Comparison of ENCODE assay signal across 15 mouse cellular contexts in genomic region chr3:135926729-135927128, GRCm38 (mm10).
DNase-seq lines count a peak whose midpoint lies in the region; ATAC-seq lines count a peak whose summit lies in the region.
"Had no signal": no experiment of that assay in that cellular context is flagged by ENCODE, and none has a peak within 500 bp of the region (broad histone marks: within the 10 kb centered on the region; RNA-seq: fewer than 3 reads in every experiment).

No protein-coding gene starts in this region.

- no peak overlapping the region for H3K4me2 ChIP-seq in hindbrain, embryonic 11.5 days (replicated peaks; ENCODE audit: low read depth, low read length)
- H3K4me2 ChIP-seq in hindbrain, embryonic 13.5 days: no peak overlapping the region
- H3K4me2 ChIP-seq: embryonic facial prominence, embryonic 12.5 days; liver, embryonic 13.5 days had no signal

- no peaks in the 10 kb centered on the region for H3K4me1 ChIP-seq in hindbrain, embryonic 11.5 days (replicated peaks; ENCODE audit: control insufficient read depth, insufficient read depth, low read length)
- H3K4me1 ChIP-seq in hindbrain, embryonic 13.5 days (replicated peaks): no peaks in the 10 kb centered on the region
- H3K4me1 ChIP-seq: embryonic facial prominence, embryonic 12.5 days; forebrain, embryonic 10.5 days; heart, embryonic 10.5 days; liver, embryonic 13.5 days; midbrain, embryonic 10.5 days had no signal

- peak; percentile 6 for DNase-seq in hindbrain, embryonic 11.5 days (ENCODE audit: low spot score)
- peak; percentile 2 for DNase-seq in lung, postnatal 14 days
- no peak for DNase-seq in lung, adult 18-20 months
- peak; percentile 8 for DNase-seq in NIH3T3 (ENCODE audit: low read depth)
- peak; percentile 3 for DNase-seq in splenic B cell, adult 2 months (ENCODE audit: low read depth, low spot score)
- no peak for DNase-seq in right cerebral cortex, postnatal 25 days
- DNase-seq in frontal cortex, postnatal 25 days (ENCODE audit: low spot score in 2 of 2): no peak
- DNase-seq: cerebellum, postnatal 14 days; heart, postnatal 36 days; liver, embryonic 13.5 days had no signal

- H3K27ac ChIP-seq in hindbrain, embryonic 11.5 days (ENCODE audit: low read depth, low read length): no peak overlapping the region
- no peak overlapping the region for H3K27ac ChIP-seq in hindbrain, embryonic 13.5 days
- H3K27ac ChIP-seq: embryonic facial prominence, embryonic 12.5 days; forebrain, embryonic 10.5 days; heart, embryonic 10.5 days; liver, embryonic 13.5 days; midbrain, embryonic 10.5 days had no signal

- WGBS in hindbrain, embryonic 11.5 days: 31% methylated on average over 1 of the region's 1 CpGs
- 33% methylated on average over 1 of the region's 1 CpGs for WGBS in hindbrain, embryonic 13.5 days

- H3K36me3 ChIP-seq in hindbrain, embryonic 11.5 days (ENCODE audit: control insufficient read depth, insufficient read depth, low read length): no peaks in the 10 kb centered on the region
- no peaks in the 10 kb centered on the region for H3K36me3 ChIP-seq in hindbrain, embryonic 13.5 days
- no peaks in the 10 kb centered on the region for H3K36me3 ChIP-seq in splenic B cell, adult 2 months (ENCODE audit: control insufficient read depth, insufficient read depth, low read length, poor library complexity, severe bottlenecking)
- H3K36me3 ChIP-seq: embryonic facial prominence, embryonic 12.5 days; forebrain, embryonic 10.5 days; heart, embryonic 10.5 days; liver, embryonic 13.5 days; midbrain, embryonic 10.5 days had no signal

- H3K9ac ChIP-seq in hindbrain, embryonic 11.5 days (ENCODE audit: low read depth, low read length): no peak overlapping the region
- no peak overlapping the region for H3K9ac ChIP-seq in hindbrain, embryonic 13.5 days
- H3K9ac ChIP-seq: embryonic facial prominence, embryonic 12.5 days; liver, embryonic 13.5 days had no signal

- H3K9me3 ChIP-seq in hindbrain, embryonic 11.5 days (ENCODE audit: control insufficient read depth, low read length): no peaks in the 10 kb centered on the region
- no peaks in the 10 kb centered on the region for H3K9me3 ChIP-seq in hindbrain, embryonic 13.5 days
- H3K9me3 ChIP-seq: embryonic facial prominence, embryonic 12.5 days; forebrain, embryonic 10.5 days; heart, embryonic 10.5 days; liver, embryonic 13.5 days; midbrain, embryonic 10.5 days had no signal

- H3K27me3 ChIP-seq in hindbrain, embryonic 11.5 days (ENCODE audit: control insufficient read depth, insufficient read depth, low read length): no peaks in the 10 kb centered on the region
- no peaks in the 10 kb centered on the region for H3K27me3 ChIP-seq in hindbrain, embryonic 13.5 days
- no peaks in the 10 kb centered on the region for H3K27me3 ChIP-seq in splenic B cell, adult 2 months (ENCODE audit: control insufficient read depth, insufficient read depth, low read length, poor library complexity, severe bottlenecking)
- H3K27me3 ChIP-seq: embryonic facial prominence, embryonic 12.5 days; liver, embryonic 13.5 days had no signal

- ATAC-seq in hindbrain, embryonic 11.5 days (ENCODE audit: low FRiP score): no peak
- ATAC-seq in hindbrain, embryonic 13.5 days (ENCODE audit: low FRiP score): no peak

- H3K4me3 ChIP-seq in hindbrain, embryonic 11.5 days (ENCODE audit: low read depth, low read length): no peak overlapping the region
- H3K4me3 ChIP-seq in hindbrain, embryonic 13.5 days: no peak overlapping the region
- H3K4me3 ChIP-seq: embryonic facial prominence, embryonic 12.5 days; forebrain, embryonic 10.5 days; heart, embryonic 10.5 days; liver, embryonic 13.5 days; midbrain, embryonic 10.5 days had no signal

Comparison
In these comparisons a context has a peak if more than half of its experiments do, and no peak if none do; other contexts are left out.
1. DNase-seq: peak in hindbrain, embryonic 11.5 days (single experiment), lung, postnatal 14 days (single experiment), NIH3T3 (single experiment) and splenic B cell, adult 2 months (single experiment); none in lung, adult 18-20 months (0 of 2), right cerebral cortex, postnatal 25 days (single experiment) and frontal cortex, postnatal 25 days (0 of 2).